Comparison of ENCODE assay signal across 27 mouse cellular contexts in genomic region chr3:27421980-27422379, GRCm38 (mm10). TPM values are rescaled to one million over a fixed set of nuclear protein-coding genes. Genes with fewer than 3 reads are reported as not detected.
DNase-seq lines count a peak whose midpoint lies in the region; ATAC-seq and TF ChIP-seq lines count a peak whose summit lies in the region.
"Had no signal": no experiment of that assay in that cellular context is flagged by ENCODE, and none has a peak within 500 bp of the region (broad histone marks: within the 10 kb centered on the region; RNA-seq: fewer than 3 reads in every experiment).

No protein-coding gene starts in this region.

- ATAC-seq in liver, postnatal 0 days, result no peak
- ATAC-seq: activated CD4-positive, CD25-positive, alpha-beta regulatory T cell, adult 4 months; CD4-positive, CD25-positive, alpha-beta regulatory T cell, adult 4 months; forebrain, embryonic 15.5 days; intestine, embryonic 15.5 days had no signal

- H3K27ac ChIP-seq in liver, postnatal 0 days (ENCODE audit: low read depth), result no peak overlapping the region
- H3K27ac ChIP-seq: forebrain, embryonic 15.5 days; heart, adult 2 months; intestine, embryonic 15.5 days had no signal

- TF ChIP-seq CTCF in liver, postnatal 0 days (IDR thresholded peaks at IDR 0.05; ENCODE audit: low read depth), result no peak

- H3K36me3 ChIP-seq in liver, postnatal 0 days (replicated peaks; ENCODE audit: insufficient read depth, low read length), result peaks cover 42% of the 10 kb centered on the region
- H3K36me3 ChIP-seq: forebrain, embryonic 15.5 days had no signal

- WGBS in liver, postnatal 0 days (ENCODE audit: insufficient replicate concordance), result 75% methylated on average over 12 of the region's 12 CpGs

- H3K9me3 ChIP-seq in liver, postnatal 0 days (ENCODE audit: low read length), result no peaks in the 10 kb centered on the region
- H3K9me3 ChIP-seq: forebrain, embryonic 15.5 days; intestine, embryonic 15.5 days had no signal

- H3K4me3 ChIP-seq in liver, postnatal 0 days (ENCODE audit: low read depth, low read length), result no peak overlapping the region
- H3K4me3 ChIP-seq: forebrain, embryonic 15.5 days; heart, adult 2 months; intestine, embryonic 15.5 days had no signal

- peak; percentile 74 for DNase-seq in heart, adult 11 months
- no peak for DNase-seq in heart, adult 9 months (ENCODE audit: low spot score in 2 of 2)
- DNase-seq in liver, postnatal 0 days, result peak; percentile 10
- DNase-seq in liver, result no peak
- peak; percentile 23 for DNase-seq in mesoderm, embryonic 11.5 days (ENCODE audit: low read depth, low spot score)
- peak; percentile 59 for DNase-seq in retina, postnatal 1 day
- no peak for DNase-seq in urinary bladder, postnatal 14 days (ENCODE audit: low spot score)
- no peak for DNase-seq in urinary bladder, postnatal 10 days (ENCODE audit: low spot score)
- DNase-seq: adrenal gland, adult 8-10 months; adrenal gland, postnatal 25 days; cerebellum, adult 11-12 months; cerebellum, adult 9-11 months; cerebellum, postnatal 25 days; gastrocnemius, postnatal 25 days; heart, adult 2 months had no signal

- H3K9ac ChIP-seq in liver, postnatal 0 days (replicated peaks), result no peak overlapping the region
- H3K9ac ChIP-seq: forebrain, embryonic 15.5 days; intestine, embryonic 15.5 days had no signal

- H3K27me3 ChIP-seq in liver, postnatal 0 days (ENCODE audit: insufficient read depth, low read length), result no peaks in the 10 kb centered on the region
- H3K27me3 ChIP-seq: forebrain, embryonic 15.5 days; intestine, embryonic 15.5 days had no signal

- TF ChIP-seq EP300 in liver, postnatal 0 days (IDR thresholded peaks at IDR 0.05; ENCODE audit: low read depth), result no peak

- H3K4me1 ChIP-seq in liver, postnatal 0 days (ENCODE audit: insufficient read depth), result no peaks in the 10 kb centered on the region
- H3K4me1 ChIP-seq: forebrain, embryonic 15.5 days; intestine, embryonic 15.5 days had no signal

- H3K4me2 ChIP-seq in liver, postnatal 0 days (ENCODE audit: low read depth, low read length), result no peak overlapping the region
- H3K4me2 ChIP-seq: forebrain, embryonic 15.5 days; heart, embryonic 11.5 days; intestine, embryonic 15.5 days had no signal

RNA-seq across cellular contexts. Expression of gene Ghsr, which starts 50.8 kb away (rescaled TPM):
- polyA plus RNA-seq in liver, postnatal 0 days (2015; fragmentation: Nextera tagmentation; extraction: Ambion mirVana), result not detected in 2 replicates
- polyA plus RNA-seq: activated CD4-positive, CD25-positive, alpha-beta regulatory T cell, adult 4 months; C2C12; CD4-positive, CD25-positive, alpha-beta regulatory T cell, adult 4 months; embryonic facial prominence, embryonic 11.5 days; embryonic facial prominence, embryonic 14.5 days; forebrain, embryonic 11.5 days; forebrain, embryonic 15.5 days; gonadal fat pad, adult 2 months; heart, adult 2 months; heart, embryonic 11.5 days; heart, embryonic 14.5 days; heart, postnatal 0 days; intestine, embryonic 15.5 days had no signal

Comparison
In these comparisons a context has a peak if more than half of its experiments do, and no peak if none do; other contexts are left out.
1. DNase-seq: peak in heart, adult 11 months (single experiment), liver, postnatal 0 days (single experiment), mesoderm, embryonic 11.5 days (single experiment) and retina, postnatal 1 day (single experiment); none in heart, adult 9 months (0 of 2), liver (single experiment), urinary bladder, postnatal 14 days (single experiment) and urinary bladder, postnatal 10 days (single experiment).